Mouse (Mus musculus): Measurements from ENCODE around the gene Kctd18.

Gene Kctd18

GRCm38 (mm10) chr1:57989052-57989600 lies 29.6 kb downstream of the Kctd18 start:
- no peak for DNase-seq

- no peak for DNase-seq
These were observed 41.9 kb downstream of the Kctd18 start for GRCm38 (mm10) chr1:57976860-57977259.

DNA sequence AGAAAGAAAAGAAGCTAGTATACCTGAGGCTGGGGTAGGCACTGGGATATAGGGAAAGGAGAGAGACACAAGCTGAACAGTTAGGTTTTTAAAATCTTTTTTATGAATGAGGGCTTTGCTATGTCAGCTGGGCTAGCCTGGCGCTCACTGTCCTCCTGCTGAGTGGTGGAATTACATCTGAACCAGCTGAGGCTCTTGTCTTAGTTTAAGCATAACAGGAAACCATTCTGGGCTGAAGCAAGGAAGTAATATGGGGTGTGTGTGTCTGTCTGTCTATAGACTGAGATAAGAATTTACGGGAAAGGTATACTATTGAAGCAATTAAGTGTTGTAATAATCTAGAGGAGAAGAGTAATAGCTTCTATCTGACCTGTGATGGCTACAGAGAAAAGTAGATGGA lies 47.2 kb downstream of the Kctd18 start:
- no peak for DNase-seq

- DNase-seq = peak; percentile 95 to 97
These were observed 49.2 kb downstream of the Kctd18 start for GRCm38 (mm10) chr1:57969327-57970271.

- no peak for DNase-seq
These were observed 63.0 kb downstream of the Kctd18 start for GRCm38 (mm10) chr1:57955774-57956173.

DNA sequence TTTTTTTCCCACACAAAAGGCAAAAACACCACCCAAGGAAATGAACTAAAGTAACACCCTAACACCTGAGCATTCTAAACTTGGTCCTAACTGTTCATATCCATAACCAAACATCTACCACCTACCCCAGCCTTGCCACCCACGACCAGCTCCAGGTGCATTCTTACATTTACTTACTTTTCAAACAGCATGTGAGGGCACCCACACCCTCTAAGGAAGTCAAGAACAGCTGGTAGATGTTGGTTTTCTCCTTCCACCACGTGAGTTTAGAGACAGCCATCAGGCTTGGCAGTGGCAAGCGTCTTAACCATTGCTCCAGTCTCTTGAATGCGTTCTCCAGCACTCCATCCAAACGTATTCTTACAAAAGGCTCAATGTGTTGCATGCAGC lies 64.4 kb downstream of the Kctd18 start:
- DNase-seq = no peak

- DNase-seq = no peak
These were observed 65.0 kb downstream of the Kctd18 start for GRCm38 (mm10) chr1:57953586-57954375.

DNA sequence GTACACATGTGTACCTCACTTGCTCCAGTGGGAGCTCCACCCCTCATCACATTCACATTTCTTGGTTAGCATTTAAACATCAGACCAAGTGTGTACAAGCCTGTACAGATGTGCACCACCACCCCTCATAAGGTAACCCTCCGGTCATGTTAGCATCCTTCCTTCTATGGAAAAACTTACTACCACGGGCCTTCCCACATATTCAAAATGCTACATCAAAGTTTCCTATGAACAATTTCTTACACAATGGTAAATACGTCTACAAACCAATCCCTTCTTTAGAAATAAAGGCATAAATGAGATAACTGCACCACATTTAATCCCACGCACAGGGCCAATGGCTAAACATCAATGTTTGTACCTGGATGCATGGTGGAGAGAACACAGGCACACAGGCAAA lies 66.2 kb downstream of the Kctd18 start:
- DNase-seq = no peak

DNA sequence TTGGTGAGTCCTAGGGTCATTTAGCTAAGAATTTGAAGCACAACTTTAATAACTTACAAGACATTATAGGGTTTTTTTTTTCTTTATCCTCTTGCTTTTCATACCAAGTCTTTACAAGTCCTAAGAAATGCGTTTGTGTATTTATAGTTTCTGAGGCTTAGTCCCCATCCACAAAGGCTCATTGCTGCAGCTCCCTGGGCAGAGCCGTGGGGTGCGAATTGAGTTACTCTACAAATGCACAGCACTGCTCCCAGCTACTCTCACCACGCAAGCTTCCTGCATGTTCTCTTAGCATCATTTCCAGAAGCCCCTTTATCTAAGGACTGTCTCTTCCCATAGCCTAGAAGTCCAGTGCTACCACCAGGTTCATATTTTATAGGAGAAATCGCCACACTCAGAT lies 69.0 kb downstream of the Kctd18 start:
- DNase-seq = no peak

- no peak for DNase-seq
These were observed 69.6 kb downstream of the Kctd18 start for GRCm38 (mm10) chr1:57949195-57949594.

DNA sequence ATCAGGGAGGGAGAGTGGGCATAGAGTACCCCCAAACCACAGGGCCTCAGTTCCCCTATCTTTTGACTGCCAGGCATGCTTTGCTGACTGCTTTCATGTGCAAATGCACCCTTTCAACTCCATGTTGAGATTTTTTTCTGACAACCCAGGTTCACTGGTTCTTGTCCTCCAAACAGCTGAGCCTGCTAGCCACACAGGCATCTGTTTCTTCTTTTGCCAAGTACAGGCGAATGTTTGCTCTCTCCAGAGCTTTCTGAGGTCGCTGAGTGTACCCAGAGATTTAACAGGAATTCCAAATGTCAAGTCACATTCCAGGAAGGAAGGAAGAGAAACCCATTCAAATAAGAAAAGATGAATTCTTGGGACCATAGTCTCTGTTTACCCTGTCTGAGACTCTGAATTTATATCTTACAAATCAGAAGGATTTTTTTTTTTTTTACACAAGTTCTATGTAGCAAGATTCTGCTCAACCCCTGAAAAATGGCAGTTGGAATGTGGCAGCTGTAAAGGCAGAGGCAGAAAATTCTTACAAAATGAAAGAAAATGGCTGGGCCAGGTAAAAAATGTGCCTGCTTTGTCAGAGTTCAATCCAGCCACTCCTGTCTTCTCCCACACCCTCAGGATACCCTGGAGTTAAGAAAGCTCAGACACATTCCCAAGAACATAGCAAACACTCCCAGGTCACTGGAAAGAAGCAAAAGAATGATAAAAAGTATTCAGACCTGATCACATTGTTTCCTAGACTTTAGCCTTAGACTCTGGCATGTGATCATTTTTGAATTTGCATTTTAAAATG lies 71.0 kb downstream of the Kctd18 start:
- DNase-seq = no peak

DNA sequence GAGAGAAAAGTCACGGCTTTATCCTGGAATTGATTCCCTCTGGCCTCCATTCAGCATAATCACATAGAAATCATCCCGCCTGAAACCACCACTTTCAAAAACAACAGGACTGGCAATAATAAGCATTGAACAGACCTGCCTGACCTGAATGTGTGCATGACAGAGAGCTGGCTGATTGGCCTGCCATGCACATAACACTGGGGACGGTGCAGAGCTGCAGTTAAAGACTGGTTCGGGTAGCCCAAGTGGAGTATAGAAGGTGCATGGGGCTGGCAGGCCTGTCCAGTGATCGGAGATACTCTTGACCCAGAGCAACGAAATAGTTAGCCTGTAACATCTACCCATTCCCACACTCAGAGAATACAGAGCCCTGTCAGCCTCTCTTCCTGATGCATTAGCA lies 76.5 kb downstream of the Kctd18 start:
- DNase-seq = no peak

DNA sequence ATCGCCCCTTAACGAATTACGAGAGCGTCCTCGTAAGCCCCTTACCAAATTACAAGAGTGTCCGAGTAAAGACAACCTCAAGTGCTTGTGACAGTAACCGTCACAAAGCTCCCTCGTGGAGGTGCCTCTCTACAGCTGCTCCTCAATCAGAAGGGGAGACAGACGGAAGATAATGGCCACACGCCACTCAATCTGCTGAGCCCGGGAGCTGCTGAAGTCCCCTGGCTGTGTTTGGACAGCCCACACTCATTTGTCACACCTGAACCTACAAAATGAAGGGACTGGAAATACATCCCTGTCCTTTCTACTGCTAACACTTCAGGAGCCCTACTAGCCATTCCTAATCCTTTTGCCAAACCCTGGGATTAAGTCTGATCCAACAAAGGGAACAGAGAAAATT lies 77.0 kb downstream of the Kctd18 start:
- no peak for DNase-seq

DNA sequence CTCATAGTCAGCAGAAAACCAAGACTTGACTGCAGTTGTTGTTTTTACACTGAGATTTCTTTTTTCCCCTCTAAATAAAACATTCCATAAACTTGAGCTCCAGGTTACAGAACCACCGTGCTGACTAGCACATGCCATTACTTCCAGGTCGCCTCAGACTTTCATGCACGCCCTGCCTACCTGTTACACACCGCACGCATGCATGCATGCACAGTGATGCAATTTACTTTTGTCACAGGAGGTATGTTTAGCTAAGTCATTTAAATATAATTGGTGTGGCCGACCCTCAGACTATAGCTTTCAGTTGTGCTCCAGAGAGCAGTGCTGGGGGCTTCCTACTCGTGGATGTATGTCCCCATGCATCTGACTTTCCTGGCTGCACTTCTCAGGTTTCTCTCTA lies 77.7 kb downstream of the Kctd18 start:
- DNase-seq = no peak

GRCm38 (mm10) chr1:57940691-57941090 lies 78.1 kb downstream of the Kctd18 start:
- no peak for DNase-seq

DNA sequence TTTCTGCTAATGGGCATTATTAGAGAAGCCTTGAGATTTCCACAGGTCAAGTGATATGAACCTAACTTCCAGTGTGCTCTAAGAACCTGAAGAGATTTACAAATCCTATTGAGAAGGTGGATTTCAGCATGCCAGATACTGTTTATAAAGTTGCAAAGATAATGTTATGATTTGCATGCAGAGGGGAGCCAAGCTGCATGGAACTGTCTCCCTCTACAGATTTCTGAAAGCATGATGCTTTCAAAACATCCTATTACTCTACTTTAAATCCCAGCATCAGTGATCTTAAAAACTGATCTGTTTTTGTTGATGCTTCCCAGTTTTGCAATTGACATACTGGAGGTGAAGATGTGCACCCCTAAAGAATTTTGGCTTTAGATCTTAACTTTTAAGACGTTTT lies 84.5 kb downstream of the Kctd18 start:
- no peak for DNase-seq

DNA sequence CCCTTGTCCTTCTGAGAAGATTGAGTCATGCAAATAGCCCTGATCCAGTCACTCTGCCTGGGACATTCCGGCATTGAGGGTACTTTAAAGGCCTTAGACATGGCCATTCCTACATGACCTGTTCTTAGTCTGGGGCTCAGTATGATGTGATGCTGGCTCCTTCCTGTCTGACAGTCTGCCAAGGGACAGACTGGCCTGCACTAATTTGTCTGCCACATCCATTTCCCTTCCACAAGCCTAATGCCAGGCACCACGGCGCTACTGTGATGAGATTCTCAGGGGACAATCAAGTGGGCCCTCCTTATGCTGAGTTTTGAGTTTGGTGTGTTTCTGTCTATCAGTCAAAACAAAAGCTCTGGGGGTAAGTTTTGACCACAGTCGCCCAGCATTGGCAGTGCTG lies 100.2 kb downstream of the Kctd18 start:
- no peak for DNase-seq

GRCm38 (mm10) chr1:57917342-57917741 lies 101.4 kb downstream of the Kctd18 start:
- no peak for DNase-seq

GRCm38 (mm10) chr1:57911561-57911960 lies 107.2 kb downstream of the Kctd18 start:
- DNase-seq = no peak

GRCm38 (mm10) chr1:57906312-57906711 lies 112.4 kb downstream of the Kctd18 start:
- no peak for DNase-seq

DNA sequence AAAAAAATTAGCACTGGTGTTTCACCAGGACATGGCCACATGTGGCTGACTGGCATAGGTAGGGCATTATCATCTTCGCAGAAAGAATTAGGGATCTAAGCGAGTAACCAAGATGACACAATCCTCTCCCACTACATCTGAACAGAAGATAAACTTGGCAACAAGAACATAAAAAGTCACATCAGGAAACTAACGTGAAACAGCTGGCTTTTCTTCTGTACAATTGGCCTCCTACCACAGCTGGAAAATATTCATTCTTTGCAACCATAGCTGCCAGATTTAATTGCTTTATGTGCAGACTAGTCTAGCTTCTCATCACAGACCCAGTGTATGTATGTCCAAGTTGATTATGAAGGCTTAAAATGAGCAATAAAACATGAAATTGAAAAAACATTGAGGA lies 112.8 kb downstream of the Kctd18 start:
- DNase-seq = no peak

Data from cerebellum, adult 18-20 months (tissue).